Mouse (Mus musculus) kidney, adult 2 months (tissue): Measurements from ENCODE around the gene Tmem178b.

ENCODE experiments used
- CTCF ChIP-seq: fragments of 200-500 bp; conservative IDR thresholded peaks from 2 replicates; pipeline ENCODE4 v1.5.1; 2011; ENCODE audit warnings: low read depth, mild to moderate bottlenecking, control low read depth, low read length, moderate library complexity, mixed read lengths; ENCODE audit not compliant: insufficient read depth, insufficient read length
- POLR2A ChIP-seq: fragments of 200-500 bp; IDR thresholded peaks from one replicate; pipeline ENCODE4 v1.6.1; 2011; ENCODE audit warnings: low read depth, low read length, control low read depth

DNA sequence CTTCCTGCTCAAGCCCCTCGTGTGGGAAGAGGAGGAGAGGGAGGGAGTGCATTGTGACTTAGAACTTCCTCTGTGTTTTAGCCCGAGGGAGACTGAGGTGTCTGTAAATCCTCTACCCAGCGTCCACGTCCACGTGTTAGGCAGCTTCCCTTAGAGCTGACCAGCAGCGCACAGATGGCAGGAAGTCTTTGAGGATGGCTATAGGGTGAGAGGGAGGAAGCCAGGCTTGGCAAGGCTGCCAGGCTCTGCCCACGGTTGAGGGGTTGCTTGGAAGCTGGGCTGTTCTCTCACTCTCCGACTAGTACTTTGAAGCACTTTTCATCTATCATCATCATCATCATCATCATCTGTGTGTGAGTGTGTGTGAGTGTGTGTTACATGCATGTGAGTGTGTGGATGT lies 41.9 kb downstream of the Tmem178b start:
- no peak for TF ChIP-seq CTCF
- no peak for TF ChIP-seq POLR2A
